Mouse (Mus musculus) limb, embryonic 13.5 days (tissue): ENCODE results near the gene Doc2g. TPM values are rescaled to one million over a fixed set of nuclear protein-coding genes. Genes with fewer than 3 reads are reported as not detected.
A peak's percentile ranks its signal among the peaks of the same experiment; 100 is the strongest.

Source experiments
- ATAC-seq: fragments of 200-750 bp; cut with Nextera tagmentation; 2 replicates; pipeline ENCODE4 v1.8.0; 2017; ENCODE audit warnings: low read depth, moderate number of reproducible peaks, moderate TSS enrichment; ENCODE audit not compliant: low FRiP score
- H3K27ac ChIP-seq: fragments of 300-500 bp; sonication (generic); 2 replicates; pipeline ENCODE4 v1.5.1; 2015; ENCODE audit warnings: inconsistent platforms, mild to moderate bottlenecking, moderate library complexity
- H3K27me3 ChIP-seq: fragments of 300-500 bp; sonication (generic); 2 replicates; pipeline ENCODE4 v1.6.1; 2015; ENCODE audit warnings: mild to moderate bottlenecking, inconsistent platforms
- H3K36me3 ChIP-seq: fragments of 300-500 bp; sonication (generic); 2 replicates; pipeline ENCODE4 v1.6.1; 2015; ENCODE audit warnings: inconsistent platforms, mild to moderate bottlenecking, moderate library complexity
- H3K4me1 ChIP-seq: fragments of 300-500 bp; sonication (generic); 2 replicates; pipeline ENCODE4 v1.6.1; 2015; ENCODE audit warnings: inconsistent platforms
- H3K4me2 ChIP-seq: fragments of 300-500 bp; sonication (generic); replicated peaks from 2 replicates; pipeline ENCODE4 v1.6.1; 2015; ENCODE audit warnings: inconsistent platforms, mild to moderate bottlenecking, moderate library complexity
- H3K4me3 ChIP-seq: fragments of 300-500 bp; sonication (generic); 2 replicates; pipeline ENCODE4 v1.5.1; 2015; ENCODE audit warnings: moderate library complexity, mild to moderate bottlenecking, inconsistent platforms
- H3K9ac ChIP-seq: fragments of 300-500 bp; sonication (generic); 2 replicates; pipeline ENCODE4 v1.6.1; 2015; ENCODE audit warnings: mild to moderate bottlenecking, inconsistent platforms
- H3K9me3 ChIP-seq: fragments of 300-500 bp; sonication (generic); 2 replicates; pipeline ENCODE4 v1.6.1; 2016; ENCODE audit warnings: inconsistent platforms
- WGBS: fragments of 180-500 bp; shearing (Covaris S2); methylation state at CpG from one replicate; pipeline ENCODE4 v1.1.7; 2015; 5-methylcytosine and 5-hydroxymethylcytosine counted together
- polyA plus RNA-seq: library from polyadenylated mRNA; unstranded; fragments of >200 nt; fragmentation: Nextera tagmentation; extraction: Ambion mirVana; gene quantifications from 2 replicates; pipeline ENCODE4 v1.2.1, GENCODE M21; 2015

The Doc2g gene
- polyA plus RNA-seq, 1 experiment from 2014 or later: 5.5 TPM

- Histone ChIP-seq H3K4me1 (peaks cover 17% of the 10 kb centered on the region), H3K9me3 (no peaks in the 10 kb centered on the region), H3K9ac (peak overlapping the region; percentile 31; the same call in 1 of the 2 replicates), H3K27ac (no peak overlapping the region), H3K36me3 (peaks cover 46% of the 10 kb centered on the region), H3K27me3 (no peaks in the 10 kb centered on the region), H3K4me3 (no peak overlapping the region), H3K4me2 (no peak overlapping the region)
- no peak for ATAC-seq
- 87% methylated on average over 15 of the region's 15 CpGs for WGBS
Observed at GRCm38 (mm10) chr19:4004331-4004730, 1.2 kb downstream of the Doc2g start.

- Histone ChIP-seq H3K27ac (no peak overlapping the region), H3K4me3 (no peak overlapping the region), H3K36me3 (peaks cover 53% of the 10 kb centered on the region), H3K27me3 (no peaks in the 10 kb centered on the region), H3K9ac (no peak overlapping the region), H3K9me3 (no peaks in the 10 kb centered on the region), H3K4me1 (peaks cover 11% of the 10 kb centered on the region), H3K4me2 (no peak overlapping the region)
- no peak for ATAC-seq
- WGBS: 88% methylated on average over 9 of the region's 9 CpGs
Observed at GRCm38 (mm10) chr19:4005091-4005490, 2.0 kb downstream of the Doc2g start.

- H3K9ac ChIP-seq: no peak overlapping the region
- H3K9me3 ChIP-seq: no peaks in the 10 kb centered on the region
- no peaks in the 10 kb centered on the region for H3K27me3 ChIP-seq
- peaks cover 59% of the 10 kb centered on the region for H3K36me3 ChIP-seq
- no peak overlapping the region for H3K27ac ChIP-seq
- no peak for ATAC-seq
- no peak overlapping the region for H3K4me2 ChIP-seq
- H3K4me3 ChIP-seq: no peak overlapping the region
- H3K4me1 ChIP-seq: peaks cover 9% of the 10 kb centered on the region
- 99% methylated on average over 8 of the region's 8 CpGs for WGBS
Observed at GRCm38 (mm10) chr19:4005971-4006370, 2.9 kb downstream of the Doc2g start.

DNA sequence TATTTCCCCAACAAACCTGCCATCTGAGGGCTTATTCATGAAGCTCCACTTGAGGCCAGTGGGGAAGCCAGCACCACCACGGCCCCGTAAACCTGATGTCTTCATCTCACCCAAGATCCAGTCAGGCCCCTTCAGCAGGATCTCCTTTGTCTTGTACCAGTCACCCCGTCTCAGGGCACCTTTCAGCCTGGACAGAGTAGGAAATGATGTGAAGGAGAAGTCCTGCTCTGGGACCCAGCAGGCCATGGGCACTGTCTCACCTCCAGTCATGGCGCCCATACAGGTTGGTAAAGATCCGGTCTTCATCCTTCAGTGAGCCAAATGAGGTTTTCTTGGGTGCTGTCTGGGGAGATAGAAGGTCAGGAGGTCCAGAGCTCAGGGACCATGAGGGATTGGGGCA lies 8.0 kb downstream of the Doc2g start:
- no peak for ATAC-seq
- H3K27me3 ChIP-seq: no peaks in the 10 kb centered on the region
- H3K4me2 ChIP-seq: peak overlapping the region; percentile 81; the same call in 1 of the 2 replicates
- peak overlapping the region; percentile 7; the same call in 1 of the 2 replicates for H3K4me3 ChIP-seq
- WGBS: 92% methylated on average over 5 of the region's 5 CpGs
- no peak overlapping the region for H3K9ac ChIP-seq
- peaks cover 50% of the 10 kb centered on the region for H3K36me3 ChIP-seq
- H3K27ac ChIP-seq: no peak overlapping the region
- peaks cover 6% of the 10 kb centered on the region for H3K4me1 ChIP-seq
- no peaks in the 10 kb centered on the region for H3K9me3 ChIP-seq

GRCm38 (mm10) chr19:4012432-4013022 lies 9.4 kb downstream of the Doc2g start, which contains the start of gene Ndufv1:
Gene Ndufv1 (minus strand): TSS chr19:4012806.
- ATAC-seq: peak; percentile 99
- H3K4me2 ChIP-seq: peak within 1 kb of the TSS; percentile 81
- H3K36me3 ChIP-seq: peaks cover 35% of the 10 kb centered on the region
- peak within 1 kb of the TSS; percentile 44 for H3K27ac ChIP-seq
- H3K4me1 ChIP-seq: peaks cover 6% of the 10 kb centered on the region
- no peaks in the 10 kb centered on the region for H3K9me3 ChIP-seq
- WGBS: under 1% methylated on average over 45 of the region's 45 CpGs
- H3K4me3 ChIP-seq: peak within 1 kb of the TSS; percentile 83
- H3K27me3 ChIP-seq: no peaks in the 10 kb centered on the region
- H3K9ac ChIP-seq: peak within 1 kb of the TSS; percentile 85

- no peak overlapping the region for H3K27ac ChIP-seq
- H3K9me3 ChIP-seq: no peaks in the 10 kb centered on the region
- 21% methylated on average over 9 of the region's 9 CpGs for WGBS
Observed at GRCm38 (mm10) chr19:4013066-4013465, 10.0 kb downstream of the Doc2g start.

GRCm38 (mm10) chr19:4014802-4015201 lies 11.7 kb downstream of the Doc2g start:
- Histone ChIP-seq H3K4me2 (no peak overlapping the region), H3K27me3 (no peaks in the 10 kb centered on the region), H3K9me3 (no peaks in the 10 kb centered on the region), H3K36me3 (peaks cover 12% of the 10 kb centered on the region), H3K27ac (no peak overlapping the region), H3K4me1 (peaks cover 14% of the 10 kb centered on the region), H3K4me3 (no peak overlapping the region), H3K9ac (0 out of 2 replicates have a peak overlapping the region, but pooled peaks have one; percentile 45)
- ATAC-seq: no peak

More at GRCm38 (mm10) chr19:4013066-4013465, 10.0 kb downstream of the Doc2g start:
- peaks cover 30% of the 10 kb centered on the region for H3K36me3 ChIP-seq
- ATAC-seq: no peak; the same call in none of the 2 replicates
- H3K4me2 ChIP-seq: peak overlapping the region; percentile 62
- peak overlapping the region; percentile 83 for H3K4me3 ChIP-seq
- H3K4me1 ChIP-seq: peaks cover 6% of the 10 kb centered on the region
- peak overlapping the region; percentile 57 for H3K9ac ChIP-seq
- no peaks in the 10 kb centered on the region for H3K27me3 ChIP-seq

DNA sequence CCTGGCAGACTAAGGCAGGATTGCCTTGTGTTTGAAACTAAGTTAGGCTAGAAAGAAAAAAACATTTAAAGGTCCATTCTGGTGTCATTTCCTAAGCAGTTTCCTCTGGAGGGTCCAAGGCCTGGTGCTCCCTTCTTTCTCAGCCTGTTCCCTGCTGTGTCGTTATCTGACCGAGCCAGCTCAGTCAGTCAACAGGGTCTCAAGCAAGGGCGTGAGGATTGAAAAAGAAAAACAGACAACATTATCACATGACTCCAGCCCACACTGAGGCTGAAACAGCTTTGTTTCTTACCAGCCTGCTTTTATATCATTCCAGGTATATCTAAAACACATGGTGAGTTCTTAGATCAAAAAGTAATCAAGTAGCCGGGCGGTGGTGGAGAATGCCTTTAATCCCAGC lies 12.5 kb downstream of the Doc2g start:
- no peak overlapping the region for H3K27ac ChIP-seq
- ATAC-seq: no peak
- H3K4me1 ChIP-seq: peaks cover 14% of the 10 kb centered on the region
- peaks cover 5% of the 10 kb centered on the region for H3K36me3 ChIP-seq
- H3K4me3 ChIP-seq: no peak overlapping the region
- 50% methylated on average over 5 of the region's 5 CpGs for WGBS
- H3K9me3 ChIP-seq: no peaks in the 10 kb centered on the region
- no peak overlapping the region for H3K4me2 ChIP-seq
- H3K9ac ChIP-seq: no peak overlapping the region
- no peaks in the 10 kb centered on the region for H3K27me3 ChIP-seq

- H3K9me3 ChIP-seq: no peaks in the 10 kb centered on the region
- H3K4me2 ChIP-seq: no peak overlapping the region
- no peak overlapping the region for H3K4me3 ChIP-seq
- no peak overlapping the region for H3K27ac ChIP-seq
- peaks cover 8% of the 10 kb centered on the region; the same call in 1 of the 2 replicates for H3K4me1 ChIP-seq
- 55% methylated on average over 10 of the region's 10 CpGs for WGBS
- no peaks in the 10 kb centered on the region for H3K36me3 ChIP-seq
- H3K9ac ChIP-seq: no peak overlapping the region
- no peak for ATAC-seq
- no peaks in the 10 kb centered on the region for H3K27me3 ChIP-seq
Observed at GRCm38 (mm10) chr19:4017921-4018587, 14.9 kb downstream of the Doc2g start.

- ATAC-seq: peak; percentile 86
- Histone ChIP-seq H3K4me2 (no peak overlapping the region), H3K36me3 (no peaks in the 10 kb centered on the region), H3K9me3 (no peaks in the 10 kb centered on the region), H3K4me1 (peaks cover 8% of the 10 kb centered on the region; the same call in 1 of the 2 replicates), H3K9ac (no peak overlapping the region), H3K27ac (no peak overlapping the region), H3K27me3 (no peaks in the 10 kb centered on the region), H3K4me3 (no peak overlapping the region)
- whole genome bisulfite sequencing: 39% methylated on average over 18 of the region's 18 CpGs
Observed at GRCm38 (mm10) chr19:4018743-4019583, 15.8 kb downstream of the Doc2g start.

- 74% methylated on average over 7 of the region's 7 CpGs for WGBS
- ATAC-seq: no peak
- no peak overlapping the region for H3K4me2 ChIP-seq
- no peak overlapping the region for H3K27ac ChIP-seq
- H3K9ac ChIP-seq: no peak overlapping the region
- peaks cover 8% of the 10 kb centered on the region; the same call in 1 of the 2 replicates for H3K4me1 ChIP-seq
- no peaks in the 10 kb centered on the region for H3K27me3 ChIP-seq
- no peaks in the 10 kb centered on the region for H3K36me3 ChIP-seq
- H3K9me3 ChIP-seq: 0 out of 2 replicates have a peak, but pooled peaks cover 6% of the 10 kb centered on the region
- no peak overlapping the region for H3K4me3 ChIP-seq
Observed at GRCm38 (mm10) chr19:4023185-4023584, 20.1 kb downstream of the Doc2g start.

GRCm38 (mm10) chr19:4027576-4027975 lies 24.5 kb downstream of the Doc2g start:
- Histone ChIP-seq H3K9ac (no peak overlapping the region), H3K4me3 (no peak overlapping the region), H3K27me3 (no peaks in the 10 kb centered on the region), H3K36me3 (no peaks in the 10 kb centered on the region), H3K27ac (no peak overlapping the region), H3K4me1 (no peaks in the 10 kb centered on the region), H3K4me2 (no peak overlapping the region), H3K9me3 (0 out of 2 replicates have a peak, but pooled peaks cover 6% of the 10 kb centered on the region)
- no peak for ATAC-seq
